Mouse (Mus musculus) fibroblast of lung, adult 2 months (primary cell): ENCODE results near the gene Ing5.
"Not testable (repeated sequence)": the region's sequence is repeated elsewhere in the genome, so short reads cannot be mapped to it uniquely, and the experiment has no call there.

ENCODE experiments used
- DNase-seq: peaks from one replicate; pipeline ENCODE4 v3.0.0-alpha.2; 2011; ENCODE audit warnings: low read depth

Gene Ing5

GRCm38 (mm10) chr1:93803556-93804507 is at the start of gene Ing5:
Ing5 (plus strand) TSS chr1:93803965.
- peak; percentile 90 for DNase-seq

- peak; percentile 72 for DNase-seq
These were observed 49.0 kb upstream of the Ing5 start, which contains the start of gene Thap4 for GRCm38 (mm10) chr1:93754573-93755290. Thap4 (minus strand) TSS chr1:93754864.

- no peak for DNase-seq
These were observed 48.5 kb upstream of the Ing5 start for GRCm38 (mm10) chr1:93755291-93755610.

GRCm38 (mm10) chr1:93755618-93756017 is 48.1 kb upstream of the Ing5 start:
- DNase-seq: no peak

- no peak for DNase-seq
These were observed 47.6 kb upstream of the Ing5 start for GRCm38 (mm10) chr1:93756154-93756553.

- no peak for DNase-seq
These were observed 43.7 kb upstream of the Ing5 start for GRCm38 (mm10) chr1:93760076-93760475.

- not testable (repeated sequence) for DNase-seq
These were observed 40.2 kb upstream of the Ing5 start for GRCm38 (mm10) chr1:93763531-93763930.

- DNase-seq: no peak
These were observed 38.7 kb upstream of the Ing5 start for GRCm38 (mm10) chr1:93764871-93765591.

- DNase-seq: no peak
These were observed 36.2 kb upstream of the Ing5 start for GRCm38 (mm10) chr1:93767600-93767999.

- no peak for DNase-seq
These were observed 33.9 kb upstream of the Ing5 start for GRCm38 (mm10) chr1:93769901-93770300.

GRCm38 (mm10) chr1:93776686-93777085 is 27.1 kb upstream of the Ing5 start:
- DNase-seq: no peak

- no peak for DNase-seq
These were observed 16.9 kb upstream of the Ing5 start for GRCm38 (mm10) chr1:93786912-93787311.

GRCm38 (mm10) chr1:93794526-93794925 is 9.2 kb upstream of the Ing5 start:
- DNase-seq: no peak

- no peak for DNase-seq
These were observed 7.9 kb upstream of the Ing5 start for GRCm38 (mm10) chr1:93795886-93796285.

- DNase-seq: no peak
These were observed 2.9 kb upstream of the Ing5 start for GRCm38 (mm10) chr1:93800670-93801503.

GRCm38 (mm10) chr1:93801741-93802238 is 2.0 kb upstream of the Ing5 start, which contains the start of gene Dtymk:
Dtymk (minus strand) TSS chr1:93801934.
- DNase-seq: peak; percentile 92

GRCm38 (mm10) chr1:93802771-93803170 is 994 bp upstream of the Ing5 start:
- DNase-seq: no peak

GRCm38 (mm10) chr1:93804818-93805217 is 1.1 kb downstream of the Ing5 start:
- DNase-seq: no peak

- DNase-seq: no peak
These were observed 1.6 kb downstream of the Ing5 start for GRCm38 (mm10) chr1:93805221-93805951.

- no peak for DNase-seq
These were observed 5.1 kb downstream of the Ing5 start for GRCm38 (mm10) chr1:93808871-93809270.

- no peak for DNase-seq
These were observed 6.2 kb downstream of the Ing5 start for GRCm38 (mm10) chr1:93810011-93810410.
